ENCODE assay signal across 11 mouse cellular contexts in the genomic region with DNA sequence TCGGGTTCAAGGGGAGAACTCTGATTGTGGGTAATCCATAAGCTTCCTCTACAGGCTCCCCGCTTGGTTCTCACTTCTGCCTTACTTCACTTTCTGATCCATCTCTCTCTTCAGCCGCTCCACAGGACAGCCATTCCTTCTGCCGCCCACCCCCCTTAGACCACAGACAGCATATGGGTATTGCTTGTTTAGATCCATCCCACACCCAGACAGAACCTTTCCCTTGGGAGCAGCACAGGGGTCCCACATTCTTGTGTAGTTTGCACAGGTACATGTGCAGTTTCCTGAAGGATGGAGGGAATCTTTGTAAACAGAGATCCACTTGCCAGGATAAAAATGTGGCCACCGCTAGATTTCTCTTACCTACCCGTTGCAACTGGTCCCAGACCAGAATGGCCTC. TPM values are rescaled to one million over a fixed set of nuclear protein-coding genes. Genes with fewer than 3 reads are reported as not detected.
DNase-seq lines count a peak whose midpoint lies in the region; ATAC-seq and TF ChIP-seq lines count a peak whose summit lies in the region.
"Had no signal": no experiment of that assay in that cellular context is flagged by ENCODE, and none has a peak within 500 bp of the region (broad histone marks: within the 10 kb centered on the region; RNA-seq: fewer than 3 reads in every experiment).

No protein-coding gene starts in this region.

- 43% methylated on average over 6 of the region's 6 CpGs for WGBS in intestine, embryonic 14.5 days
- 65% methylated on average over 6 of the region's 6 CpGs for WGBS in intestine, postnatal 0 days
- 24% methylated on average over 6 of the region's 6 CpGs for WGBS in embryonic facial prominence, embryonic 10.5 days
- 24% methylated on average over 6 of the region's 6 CpGs for WGBS in hindbrain, embryonic 11.5 days
- WGBS in midbrain, embryonic 11.5 days = 14% methylated on average over 6 of the region's 6 CpGs

- H3K27me3 ChIP-seq in intestine, embryonic 14.5 days (replicated peaks; ENCODE audit: control insufficient read depth, insufficient read depth, low read length) = no peaks in the 10 kb centered on the region
- H3K27me3 ChIP-seq in intestine, postnatal 0 days (replicated peaks; ENCODE audit: control insufficient read depth, insufficient read depth, low read length) = no peaks in the 10 kb centered on the region
- no peaks in the 10 kb centered on the region for H3K27me3 ChIP-seq in embryonic facial prominence, embryonic 10.5 days (replicated peaks; ENCODE audit: low read depth, poor library complexity, severe bottlenecking)
- no peaks in the 10 kb centered on the region for H3K27me3 ChIP-seq in hindbrain, embryonic 11.5 days (ENCODE audit: control insufficient read depth, insufficient read depth, low read length)
- no peaks in the 10 kb centered on the region for H3K27me3 ChIP-seq in midbrain, embryonic 11.5 days (ENCODE audit: control insufficient read depth, insufficient read depth, low read length)

- ATAC-seq in intestine, embryonic 14.5 days (replicated peaks; ENCODE audit: low FRiP score, low TSS enrichment, low read depth) = no peak
- ATAC-seq in intestine, postnatal 0 days = no peak
- ATAC-seq in hindbrain, embryonic 11.5 days (ENCODE audit: low FRiP score) = no peak
- no peak for ATAC-seq in midbrain, embryonic 11.5 days (ENCODE audit: low FRiP score)

- no peak overlapping the region for H3K9ac ChIP-seq in intestine, embryonic 14.5 days (ENCODE audit: low read length)
- no peak overlapping the region for H3K9ac ChIP-seq in intestine, postnatal 0 days (ENCODE audit: low read depth, low read length)
- H3K9ac ChIP-seq in hindbrain, embryonic 11.5 days (ENCODE audit: low read depth, low read length) = peak overlapping the region; percentile 93
- H3K9ac ChIP-seq in midbrain, embryonic 11.5 days (ENCODE audit: low read length) = peak overlapping the region; percentile 97; the same call in 1 of the 2 replicates

- H3K27ac ChIP-seq in intestine, embryonic 14.5 days (ENCODE audit: low read depth) = no peak overlapping the region
- H3K27ac ChIP-seq in intestine, postnatal 0 days (ENCODE audit: low read depth, low read length) = no peak overlapping the region
- H3K27ac ChIP-seq in embryonic facial prominence, embryonic 10.5 days (replicated peaks) = peak overlapping the region; percentile 99
- H3K27ac ChIP-seq in hindbrain, embryonic 11.5 days (ENCODE audit: low read depth, low read length) = peak overlapping the region; percentile 98
- peak overlapping the region; percentile 97; the same call in 1 of the 2 replicates for H3K27ac ChIP-seq in midbrain, embryonic 11.5 days (ENCODE audit: low read depth, low read length)

- no peaks in the 10 kb centered on the region for H3K9me3 ChIP-seq in intestine, embryonic 14.5 days (ENCODE audit: control insufficient read depth, low read length)
- H3K9me3 ChIP-seq in intestine, postnatal 0 days (ENCODE audit: control insufficient read depth) = no peaks in the 10 kb centered on the region
- no peaks in the 10 kb centered on the region for H3K9me3 ChIP-seq in embryonic facial prominence, embryonic 10.5 days
- no peaks in the 10 kb centered on the region for H3K9me3 ChIP-seq in hindbrain, embryonic 11.5 days (ENCODE audit: control insufficient read depth, low read length)
- H3K9me3 ChIP-seq in midbrain, embryonic 11.5 days (ENCODE audit: control insufficient read depth, low read length) = no peaks in the 10 kb centered on the region

- H3K4me1 ChIP-seq in intestine, embryonic 14.5 days (replicated peaks; ENCODE audit: control insufficient read depth, insufficient read depth, low read length) = peaks cover 71% of the 10 kb centered on the region
- H3K4me1 ChIP-seq in intestine, postnatal 0 days (replicated peaks; ENCODE audit: control insufficient read depth, insufficient read depth, low read length) = peaks cover 12% of the 10 kb centered on the region
- H3K4me1 ChIP-seq in embryonic facial prominence, embryonic 10.5 days = peaks cover 91% of the 10 kb centered on the region
- H3K4me1 ChIP-seq in hindbrain, embryonic 11.5 days (replicated peaks; ENCODE audit: control insufficient read depth, insufficient read depth, low read length) = peaks cover 32% of the 10 kb centered on the region
- H3K4me1 ChIP-seq in midbrain, embryonic 11.5 days (ENCODE audit: control insufficient read depth, insufficient read depth, low read length) = peaks cover 62% of the 10 kb centered on the region

- H3K36me3 ChIP-seq in intestine, embryonic 14.5 days (ENCODE audit: control insufficient read depth, insufficient read depth, low read length) = 0 out of 2 replicates have a peak, but pooled peaks cover 5% of the 10 kb centered on the region
- no peaks in the 10 kb centered on the region for H3K36me3 ChIP-seq in intestine, postnatal 0 days (ENCODE audit: control insufficient read depth, insufficient read depth)
- peaks cover 17% of the 10 kb centered on the region for H3K36me3 ChIP-seq in embryonic facial prominence, embryonic 10.5 days (replicated peaks)
- no peaks in the 10 kb centered on the region for H3K36me3 ChIP-seq in hindbrain, embryonic 11.5 days (ENCODE audit: control insufficient read depth, insufficient read depth, low read length)
- H3K36me3 ChIP-seq in midbrain, embryonic 11.5 days (ENCODE audit: control insufficient read depth, insufficient read depth, low read length) = no peaks in the 10 kb centered on the region

- H3K4me2 ChIP-seq in intestine, embryonic 14.5 days (ENCODE audit: low read length) = peak overlapping the region; percentile 81
- no peak overlapping the region for H3K4me2 ChIP-seq in intestine, postnatal 0 days (replicated peaks; ENCODE audit: low read depth)
- peak overlapping the region; percentile 97 for H3K4me2 ChIP-seq in hindbrain, embryonic 11.5 days (replicated peaks; ENCODE audit: low read depth, low read length)
- H3K4me2 ChIP-seq in midbrain, embryonic 11.5 days = peak overlapping the region; percentile 78

- DNase-seq in intestine, embryonic 14.5 days (ENCODE audit: low spot score) = no peak
- no peak for DNase-seq in embryonic facial prominence, embryonic 10.5 days (ENCODE audit: low spot score)
- no peak for DNase-seq in hindbrain, embryonic 11.5 days (ENCODE audit: low spot score)
- DNase-seq in midbrain, embryonic 11.5 days (ENCODE audit: low spot score, missing footprints) = no peak
- no peak for DNase-seq in left cerebral cortex, postnatal 36 days (ENCODE audit: low spot score in 2 of 2)
- DNase-seq in urinary bladder, adult 2 months (ENCODE audit: low spot score) = no peak
- DNase-seq in layer of hippocampus, adult 11-12 months (ENCODE audit: low spot score) = no peak
- DNase-seq: adrenal gland, adult 8-10 months; lung, adult 2 months had no signal

- intact Hi-C loops in left cerebral cortex, postnatal 36 days (cut with DNase I) = no loop called here

- no peak for TF ChIP-seq CTCF in intestine, postnatal 0 days (IDR thresholded peaks at IDR 0.05; ENCODE audit: low read depth)

- no peak overlapping the region for H3K4me3 ChIP-seq in intestine, embryonic 14.5 days (ENCODE audit: low read depth, low read length)
- H3K4me3 ChIP-seq in intestine, postnatal 0 days (ENCODE audit: low read depth, low read length) = no peak overlapping the region
- H3K4me3 ChIP-seq in embryonic facial prominence, embryonic 10.5 days = peak overlapping the region; percentile 86
- H3K4me3 ChIP-seq in hindbrain, embryonic 11.5 days (ENCODE audit: low read depth, low read length) = peak overlapping the region; percentile 82
- H3K4me3 ChIP-seq in midbrain, embryonic 11.5 days (ENCODE audit: low read depth, low read length) = peak overlapping the region; percentile 88

RNA-seq across cellular contexts. Expression of a gene that starts 0.7 kb away (rescaled TPM):
- polyA plus RNA-seq in intestine, embryonic 14.5 days (2014; fragmentation: Nextera tagmentation; extraction: Ambion mirVana) = 55.3 and 73.4 TPM in 2 replicates
- 13.8 and 15.7 TPM in 2 replicates for polyA plus RNA-seq in intestine, postnatal 0 days (2015; fragmentation: Nextera tagmentation; extraction: Ambion mirVana)
- 320 and 346 TPM in 2 replicates for polyA plus RNA-seq in embryonic facial prominence, embryonic 10.5 days (2016; fragmentation: Nextera tagmentation; extraction: Ambion mirVana)
- 222 and 249 TPM in 2 replicates for polyA plus RNA-seq in hindbrain, embryonic 11.5 days (2014; fragmentation: Nextera tagmentation; extraction: Ambion mirVana)
- 219 and 256 TPM in 2 replicates for polyA plus RNA-seq in midbrain, embryonic 11.5 days (2014; fragmentation: Nextera tagmentation; extraction: Ambion mirVana)
- total RNA-seq in left cerebral cortex, postnatal 36 days (2021) = 100 to 1,000 TPM; 181 to 197 TPM
- 42.5 and 47.9 TPM in 2 replicates for polyA plus RNA-seq in urinary bladder, adult 2 months (2012; rRNA removed)

RNA-seq across cellular contexts. Expression of a gene that starts 4.9 kb away (rescaled TPM):
- polyA plus RNA-seq in intestine, embryonic 14.5 days (2014; fragmentation: Nextera tagmentation; extraction: Ambion mirVana) = 55.9 and 58.2 TPM in 2 replicates
- polyA plus RNA-seq in intestine, postnatal 0 days (2015; fragmentation: Nextera tagmentation; extraction: Ambion mirVana) = 20.8 and 21.0 TPM in 2 replicates
- 40.1 and 40.4 TPM in 2 replicates for polyA plus RNA-seq in embryonic facial prominence, embryonic 10.5 days (2016; fragmentation: Nextera tagmentation; extraction: Ambion mirVana)
- 31.2 and 34.7 TPM in 2 replicates for polyA plus RNA-seq in hindbrain, embryonic 11.5 days (2014; fragmentation: Nextera tagmentation; extraction: Ambion mirVana)
- 30.8 and 34.5 TPM in 2 replicates for polyA plus RNA-seq in midbrain, embryonic 11.5 days (2014; fragmentation: Nextera tagmentation; extraction: Ambion mirVana)
- total RNA-seq in left cerebral cortex, postnatal 36 days (2021) = 10 to 100 TPM; 36.8 to 38.3 TPM
- 44.9 and 46.9 TPM in 2 replicates for polyA plus RNA-seq in urinary bladder, adult 2 months (2012; rRNA removed)

RNA-seq across cellular contexts. Expression of a gene that starts 5.1 kb away (rescaled TPM):
- 25.7 and 27.2 TPM in 2 replicates for polyA plus RNA-seq in intestine, embryonic 14.5 days (2014; fragmentation: Nextera tagmentation; extraction: Ambion mirVana)
- 35.9 and 38.1 TPM in 2 replicates for polyA plus RNA-seq in intestine, postnatal 0 days (2015; fragmentation: Nextera tagmentation; extraction: Ambion mirVana)
- polyA plus RNA-seq in embryonic facial prominence, embryonic 10.5 days (2016; fragmentation: Nextera tagmentation; extraction: Ambion mirVana) = 6.0 and 6.4 TPM in 2 replicates
- polyA plus RNA-seq in hindbrain, embryonic 11.5 days (2014; fragmentation: Nextera tagmentation; extraction: Ambion mirVana) = 4.2 and 6.0 TPM in 2 replicates
- 3.9 and 4.5 TPM in 2 replicates for polyA plus RNA-seq in midbrain, embryonic 11.5 days (2014; fragmentation: Nextera tagmentation; extraction: Ambion mirVana)
- total RNA-seq in left cerebral cortex, postnatal 36 days (2021) = 10 to 100 TPM in 1 of 2 experiments, 1 to 10 TPM in 1; 8.8 to 11.4 TPM
- 69.6 and 84.4 TPM in 2 replicates for polyA plus RNA-seq in urinary bladder, adult 2 months (2012; rRNA removed)

RNA-seq across cellular contexts. Expression of a gene that starts 13.4 kb away (rescaled TPM):
- polyA plus RNA-seq in intestine, embryonic 14.5 days (2014; fragmentation: Nextera tagmentation; extraction: Ambion mirVana) = 0.08 and 0.41 TPM in 2 replicates
- 0.17 and 0.26 TPM in 2 replicates for polyA plus RNA-seq in intestine, postnatal 0 days (2015; fragmentation: Nextera tagmentation; extraction: Ambion mirVana)
- 0.16 and 0.55 TPM in 2 replicates for polyA plus RNA-seq in embryonic facial prominence, embryonic 10.5 days (2016; fragmentation: Nextera tagmentation; extraction: Ambion mirVana)
- polyA plus RNA-seq in hindbrain, embryonic 11.5 days (2014; fragmentation: Nextera tagmentation; extraction: Ambion mirVana) = 0.22 and 0.29 TPM in 2 replicates
- polyA plus RNA-seq in midbrain, embryonic 11.5 days (2014; fragmentation: Nextera tagmentation; extraction: Ambion mirVana) = 0.12 and 0.23 TPM in 2 replicates
- total RNA-seq in left cerebral cortex, postnatal 36 days (2021) = 10 to 100 TPM in 1 of 2 experiments, 1 to 10 TPM in 1; 7.8 to 13.7 TPM
- polyA plus RNA-seq in urinary bladder, adult 2 months (2012; rRNA removed) = 0.29 and 0.33 TPM in 2 replicates
- total RNA-seq: common myeloid progenitor, adult 5-6 weeks had no signal

RNA-seq across cellular contexts. Expression of a gene that starts 14.2 kb away (rescaled TPM):
- polyA plus RNA-seq in intestine, embryonic 14.5 days (2014; fragmentation: Nextera tagmentation; extraction: Ambion mirVana) = 38.6 and 39.8 TPM in 2 replicates
- 42.2 and 43.2 TPM in 2 replicates for polyA plus RNA-seq in intestine, postnatal 0 days (2015; fragmentation: Nextera tagmentation; extraction: Ambion mirVana)
- polyA plus RNA-seq in embryonic facial prominence, embryonic 10.5 days (2016; fragmentation: Nextera tagmentation; extraction: Ambion mirVana) = 43.2 and 46.1 TPM in 2 replicates
- polyA plus RNA-seq in hindbrain, embryonic 11.5 days (2014; fragmentation: Nextera tagmentation; extraction: Ambion mirVana) = 26.4 and 30.3 TPM in 2 replicates
- polyA plus RNA-seq in midbrain, embryonic 11.5 days (2014; fragmentation: Nextera tagmentation; extraction: Ambion mirVana) = 29.9 and 30.4 TPM in 2 replicates
- 10 to 100 TPM; 15.4 to 16.0 TPM for total RNA-seq in left cerebral cortex, postnatal 36 days (2021)
- polyA plus RNA-seq in urinary bladder, adult 2 months (2012; rRNA removed) = 7.8 and 10.2 TPM in 2 replicates

Comparison
In these comparisons a context has a peak if more than half of its experiments do, and no peak if none do; other contexts are left out.
1. H3K27ac ChIP-seq: peak in embryonic facial prominence, embryonic 10.5 days (single experiment), hindbrain, embryonic 11.5 days (single experiment) and midbrain, embryonic 11.5 days (single experiment); none in intestine, embryonic 14.5 days (single experiment) and intestine, postnatal 0 days (single experiment).
2. H3K4me3 ChIP-seq: peak in embryonic facial prominence, embryonic 10.5 days (single experiment), hindbrain, embryonic 11.5 days (single experiment) and midbrain, embryonic 11.5 days (single experiment); none in intestine, embryonic 14.5 days (single experiment) and intestine, postnatal 0 days (single experiment).
3. H3K9ac ChIP-seq: peak in hindbrain, embryonic 11.5 days (single experiment) and midbrain, embryonic 11.5 days (single experiment); none in intestine, embryonic 14.5 days (single experiment) and intestine, postnatal 0 days (single experiment).